Mouse (Mus musculus): ENCODE results near the gene Slc16a9.
A peak's percentile ranks its signal among the peaks of the same experiment; 100 is the strongest.

Slc16a9 gene

GRCm38 (mm10) chr10:70301190-70301589, 56.3 kb downstream of the Slc16a9 start:
- no peak for DNase-seq (ENCODE audit: low spot score in 2 of 2)

- no peak for DNase-seq (ENCODE audit: low spot score in 2 of 2)
These were observed 58.3 kb downstream of the Slc16a9 start for GRCm38 (mm10) chr10:70303203-70303602.

GRCm38 (mm10) chr10:70305683-70306082, 60.8 kb downstream of the Slc16a9 start:
- no peak for DNase-seq (ENCODE audit: low spot score in 2 of 2)

GRCm38 (mm10) chr10:70309416-70309815, 64.5 kb downstream of the Slc16a9 start:
- no peak for DNase-seq (ENCODE audit: low spot score in 2 of 2)

- DNase-seq (ENCODE audit: low spot score in 2 of 2), result no peak
These were observed 65.7 kb downstream of the Slc16a9 start for GRCm38 (mm10) chr10:70310646-70311045.

GRCm38 (mm10) chr10:70315895-70316294, 71.0 kb downstream of the Slc16a9 start:
- no peak for DNase-seq (ENCODE audit: low spot score in 2 of 2)

GRCm38 (mm10) chr10:70316856-70317255, 72.0 kb downstream of the Slc16a9 start:
- DNase-seq (ENCODE audit: low spot score in 2 of 2), result no peak

- DNase-seq (ENCODE audit: low spot score in 2 of 2), result no peak
These were observed 72.6 kb downstream of the Slc16a9 start for GRCm38 (mm10) chr10:70317394-70317965.

- peak; percentile 6 to 8 for DNase-seq (ENCODE audit: low spot score in 2 of 2)
These were observed 73.7 kb downstream of the Slc16a9 start for GRCm38 (mm10) chr10:70318630-70319029.

- DNase-seq (ENCODE audit: low spot score in 2 of 2), result no peak
These were observed 80.6 kb downstream of the Slc16a9 start for GRCm38 (mm10) chr10:70325518-70325917.

GRCm38 (mm10) chr10:70327331-70327730, 82.4 kb downstream of the Slc16a9 start:
- DNase-seq (ENCODE audit: low spot score in 2 of 2), result no peak

- DNase-seq (ENCODE audit: low spot score in 2 of 2), result no peak
These were observed 83.2 kb downstream of the Slc16a9 start for GRCm38 (mm10) chr10:70328139-70328538.

Data from natural killer cell, adult 2 months (primary cell).